Mouse (Mus musculus) spleen, adult 2 months (tissue): Measurements from ENCODE around the gene Ap2a2.

ENCODE experiments used
- CTCF ChIP-seq: fragments of 200-500 bp; IDR thresholded peaks from 2 replicates; pipeline ENCODE4 v1.5.1; 2011; ENCODE audit warnings: mild to moderate bottlenecking, inconsistent platforms; ENCODE audit not compliant: insufficient read depth, insufficient read length, insufficient replicate concordance; ENCODE audit errors: extremely low read depth
- POLR2A ChIP-seq: fragments of 200-500 bp; IDR thresholded peaks from 2 replicates; pipeline ENCODE4 v1.6.1; 2011; ENCODE audit warnings: low read depth, low read length, inconsistent platforms

- no peak for TF ChIP-seq CTCF
- TF ChIP-seq POLR2A: no peak
Measured at GRCm38 (mm10) chr7:141581323-141581722, 19.4 kb downstream of the Ap2a2 start.
